Mouse (Mus musculus) MEL (cell line): ENCODE results near the gene Kcnip1.

Source experiments
- CHD1 ChIP-seq: IDR thresholded peaks from 2 replicates; pipeline ENCODE4 v1.6.1; 2012; ENCODE audit warnings: low read depth, mild to moderate bottlenecking, inconsistent platforms, low read length, improper control_type of control experiment
- CTCF ChIP-seq, 3 experiments: IDR thresholded peaks in 2 of 3; conservative IDR thresholded peaks in 1 of 3; 2 replicates each; pipeline ENCODE4 v1.5.1; 2011 to 2012; ENCODE audit warnings: low read length in 3 of 3, low read depth in 2 of 3, mild to moderate bottlenecking in 2 of 3, improper control_type of control experiment in 1 of 3, inconsistent platforms in 1 of 3, mixed read lengths in 1 of 3, moderate library complexity in 1 of 3; ENCODE audit not compliant: control insufficient read depth in 1 of 3, insufficient read depth in 1 of 3, poor library complexity in 1 of 3, severe bottlenecking in 1 of 3
- E2F4 ChIP-seq: IDR thresholded peaks from 2 replicates; pipeline ENCODE4 v1.6.1; 2011; ENCODE audit warnings: low read depth, low read length, improper control_type of control experiment, borderline replicate concordance
- ELF1 ChIP-seq: IDR thresholded peaks from 2 replicates; pipeline ENCODE4 v1.6.1; 2014; ENCODE audit warnings: low read depth, mild to moderate bottlenecking, inconsistent platforms, low read length, improper control_type of control experiment, moderate library complexity
- GATA1 ChIP-seq: IDR thresholded peaks from 2 replicates; pipeline ENCODE4 v1.6.1; 2011; ENCODE audit warnings: low read depth, low read length, improper control_type of control experiment
- MAX ChIP-seq: IDR thresholded peaks from 2 replicates; pipeline ENCODE4 v1.6.1; 2011; ENCODE audit warnings: low read length, improper control_type of control experiment
- NRF1 ChIP-seq: IDR thresholded peaks from 2 replicates; pipeline ENCODE4 v1.6.1; 2014; ENCODE audit warnings: low read depth, mild to moderate bottlenecking, inconsistent platforms, low read length, improper control_type of control experiment, moderate library complexity; ENCODE audit not compliant: poor library complexity, insufficient read depth, severe bottlenecking
- POLR2A ChIP-seq, 2 experiments: IDR thresholded peaks; 2 replicates each; pipeline ENCODE4 v1.6.1; 2011 to 2012; ENCODE audit warnings: low read length in 2 of 2, mild to moderate bottlenecking in 2 of 2, control low read depth in 1 of 2, improper control_type of control experiment in 1 of 2, low read depth in 1 of 2, moderate library complexity in 1 of 2; ENCODE audit not compliant: control insufficient read depth in 1 of 2, insufficient read depth in 1 of 2, poor library complexity in 1 of 2
- RAD21 ChIP-seq: IDR thresholded peaks from 2 replicates; pipeline ENCODE4 v1.6.1; 2011; ENCODE audit warnings: mild to moderate bottlenecking, low read depth, low read length, improper control_type of control experiment
- RCOR1 ChIP-seq: IDR thresholded peaks from 2 replicates; pipeline ENCODE4 v1.6.1; 2012; ENCODE audit warnings: low read depth, mild to moderate bottlenecking, inconsistent platforms, low read length, improper control_type of control experiment
- SMC3 ChIP-seq: IDR thresholded peaks from 2 replicates; pipeline ENCODE4 v1.6.1; 2011; ENCODE audit warnings: low read depth, low read length, improper control_type of control experiment
- TAL1 ChIP-seq: IDR thresholded peaks from 2 replicates; pipeline ENCODE4 v1.6.1; 2012; ENCODE audit warnings: mild to moderate bottlenecking, inconsistent platforms, low read length, moderate library complexity, mixed read lengths

- TF ChIP-seq MAX, result no peak
- TF ChIP-seq CTCF (IDR thresholded peaks at IDR 0.05 in 2 of 3, conservative IDR thresholded peaks at IDR 0.05 in 1 of 3; ENCODE audit: control insufficient read depth in 1 of 3, insufficient read depth in 1 of 3, low read depth in 2 of 3, low read length in 3 of 3, poor library complexity in 1 of 3, severe bottlenecking in 1 of 3), result no peak
- no peak for TF ChIP-seq RCOR1
- TF ChIP-seq GATA1, result no peak
- TF ChIP-seq ELF1, result no peak
- TF ChIP-seq CHD1, result no peak
- TF ChIP-seq TAL1, result no peak
- TF ChIP-seq NRF1, result no peak
- TF ChIP-seq E2F4, result no peak
- TF ChIP-seq RAD21, result no peak
- TF ChIP-seq POLR2A (IDR thresholded peaks at IDR 0.05; ENCODE audit: control insufficient read depth in 1 of 2, insufficient read depth in 1 of 2, low read depth in 1 of 2, low read length in 2 of 2, poor library complexity in 1 of 2), result no peak
- TF ChIP-seq SMC3, result no peak
Measured at GRCm38 (mm10) chr11:33655861-33656593, 336.9 kb downstream of the Kcnip1 start.
